Mouse (Mus musculus) lung, adult 2 months (tissue): Measurements from ENCODE around the gene Vwa1.

Experiments used
- CTCF ChIP-seq: fragments of 200-500 bp; IDR thresholded peaks from 2 replicates; pipeline ENCODE4 v1.5.1; 2011; ENCODE audit warnings: mild to moderate bottlenecking, low read length, control low read depth; ENCODE audit not compliant: insufficient read depth
- POLR2A ChIP-seq: fragments of 200-500 bp; IDR thresholded peaks from 2 replicates; pipeline ENCODE4 v1.6.1; 2011; ENCODE audit warnings: low read depth, mild to moderate bottlenecking, control low read depth, low read length, borderline replicate concordance; ENCODE audit errors: extremely low read depth

DNA sequence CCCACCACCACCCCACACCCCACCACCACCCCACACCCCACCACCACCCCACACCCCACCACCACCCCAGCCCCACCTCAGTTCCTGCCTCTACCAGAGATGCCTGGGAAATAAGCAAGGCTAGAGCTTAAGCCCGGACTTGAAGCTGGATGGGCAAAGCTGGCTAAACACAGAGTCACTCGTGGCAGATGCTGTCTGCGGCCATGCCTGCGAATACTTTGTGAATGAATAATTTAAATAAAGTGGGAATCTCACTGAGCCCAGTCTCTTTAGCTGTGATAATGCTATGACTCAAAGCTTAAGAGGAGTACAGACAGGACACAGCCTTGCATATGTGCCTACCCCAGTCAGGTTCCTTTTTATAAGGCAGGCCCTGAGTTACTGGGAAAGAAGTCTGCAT lies 5.0 kb upstream of the Vwa1 start:
- TF ChIP-seq POLR2A (no peak), CTCF (no peak)
